Mouse (Mus musculus): ENCODE measurements at regions not wholly inside any gene's neighbourhood (a gene's known extent, or its start where the extent isn't known, plus 50 kb on each side); places are given as distances from the start of the nearest gene placed in this dataset.

- peak in 1 of 2 experiments; percentile 27 for DNase-seq (ENCODE audit: extremely low spot score in 1 of 2, low spot score in 2 of 2)
- intact Hi-C loops (cut with DNase I): no loop called here
Measured at GRCm38 (mm10) chr17:4186802-4187201, 490.7 kb upstream of the Nox3 start.

- intact Hi-C loops (cut with DNase I): no loop called here
- no peak for DNase-seq (ENCODE audit: extremely low spot score in 1 of 2, low spot score in 2 of 2)
Measured at GRCm38 (mm10) chr17:4187606-4188005, 491.5 kb upstream of the Nox3 start.

GRCm38 (mm10) chr17:4196793-4197448 lies 500.9 kb upstream of the Nox3 start:
- intact Hi-C loops (cut with DNase I): no loop called here
- DNase-seq (ENCODE audit: extremely low spot score in 1 of 2, low spot score in 2 of 2): no peak

- DNase-seq (ENCODE audit: extremely low spot score in 1 of 2, low spot score in 2 of 2): no peak
- intact Hi-C loops (cut with DNase I): no loop called here
Measured at GRCm38 (mm10) chr17:4198001-4198400, 501.9 kb upstream of the Nox3 start.

- intact Hi-C loops (cut with DNase I): no loop called here
- DNase-seq (ENCODE audit: extremely low spot score in 1 of 2, low spot score in 2 of 2): peak in 1 of 2 experiments; percentile 45
Measured at GRCm38 (mm10) chr17:4199698-4200153, 503.7 kb upstream of the Nox3 start.

DNA sequence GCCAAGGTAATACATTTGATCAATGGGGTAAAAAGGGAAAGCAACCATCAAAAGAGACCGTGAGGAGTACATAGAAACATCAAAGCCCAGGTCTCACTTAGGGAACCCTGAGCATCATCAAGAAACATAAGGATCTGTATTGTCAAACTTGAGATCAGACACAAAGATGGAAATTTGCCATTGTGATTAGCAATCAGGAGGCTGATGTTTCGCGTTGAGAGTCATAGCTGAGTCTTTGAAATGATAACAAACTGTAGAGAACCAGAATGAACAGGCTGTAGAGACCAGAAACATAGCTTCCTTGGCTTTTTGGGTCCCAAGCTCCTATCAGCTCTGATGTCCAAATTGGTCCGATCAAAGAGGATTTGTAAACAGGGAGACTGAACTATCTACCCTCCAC lies 505.2 kb upstream of the Nox3 start:
- intact Hi-C loops (cut with DNase I): no loop called here

DNA sequence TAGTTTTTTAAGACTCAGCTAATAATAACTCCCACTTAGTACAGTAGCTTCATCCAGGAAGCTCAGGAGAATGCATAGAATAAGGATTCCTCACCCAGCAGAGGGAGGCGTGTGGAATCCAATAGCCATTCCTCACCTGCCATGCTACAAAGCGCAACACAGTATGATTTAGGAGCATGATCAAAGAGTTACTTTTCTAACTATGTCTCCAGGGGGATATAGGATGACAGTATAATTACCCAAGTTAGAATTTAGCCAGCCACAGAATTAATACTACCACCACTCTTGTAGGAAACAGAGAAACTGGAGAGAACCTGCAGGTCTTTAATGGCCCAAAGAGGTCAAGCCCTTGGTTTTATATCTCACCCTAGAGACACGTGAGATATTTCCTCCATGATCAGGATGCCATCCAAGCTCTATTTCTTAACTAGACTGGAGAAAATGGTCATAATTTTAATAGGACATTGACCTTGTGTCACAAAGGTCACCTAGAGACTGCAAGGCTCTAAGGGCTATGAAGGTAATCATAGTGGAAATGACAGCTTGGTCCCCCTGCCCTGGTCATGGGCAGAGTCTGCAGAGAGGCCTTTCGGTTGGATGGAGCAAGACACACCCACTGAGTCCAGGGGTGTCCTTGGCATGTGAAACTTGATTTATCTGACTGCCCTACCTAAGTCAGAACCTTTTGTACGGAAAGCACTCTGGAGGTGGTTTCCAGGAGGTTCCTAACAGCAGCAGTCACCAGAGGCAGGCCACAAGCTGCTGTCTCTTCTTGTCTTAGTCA lies 512.3 kb upstream of the Nox3 start:
- no peak for DNase-seq (ENCODE audit: extremely low spot score in 1 of 2, low spot score in 2 of 2)
- intact Hi-C loops (cut with DNase I): no loop called here

More for the DNA sequence above, 505.2 kb upstream of the Nox3 start:
- DNase-seq (ENCODE audit: extremely low spot score in 1 of 2, low spot score in 2 of 2): no peak

GRCm38 (mm10) chr17:4209650-4210049 lies 513.6 kb upstream of the Nox3 start:
- DNase-seq (ENCODE audit: extremely low spot score in 1 of 2, low spot score in 2 of 2): no peak
- intact Hi-C loops (cut with DNase I): no loop called here

DNA sequence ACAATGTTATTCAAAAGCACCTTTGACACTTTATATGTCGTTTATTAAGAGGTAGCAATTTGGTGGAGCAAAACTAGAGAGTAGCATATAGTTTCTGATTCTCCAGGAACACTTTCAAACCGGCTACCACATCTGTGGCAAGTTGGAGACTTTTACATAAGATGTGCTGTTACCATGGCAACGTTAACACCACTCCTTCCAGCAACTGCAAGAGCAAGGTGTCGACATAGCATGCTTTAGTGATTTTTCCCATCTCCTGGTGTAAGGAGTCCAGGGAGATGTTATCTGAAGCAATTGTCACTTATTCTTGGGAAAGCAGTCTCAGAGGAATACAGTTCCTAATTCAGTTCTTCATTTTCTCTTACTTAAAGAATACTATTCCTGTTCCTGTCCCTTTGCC lies 516.5 kb upstream of the Nox3 start:
- peak in 1 of 2 experiments; percentile 12 for DNase-seq (ENCODE audit: extremely low spot score in 1 of 2, low spot score in 2 of 2)
- intact Hi-C loops (cut with DNase I): no loop called here

- intact Hi-C loops (cut with DNase I): no loop called here
- no peak for DNase-seq (ENCODE audit: extremely low spot score in 1 of 2, low spot score in 2 of 2)
Measured at GRCm38 (mm10) chr17:4214970-4215369, 518.9 kb upstream of the Nox3 start.

- intact Hi-C loops (cut with DNase I): no loop called here
- no peak for DNase-seq (ENCODE audit: extremely low spot score in 1 of 2, low spot score in 2 of 2)
Measured at GRCm38 (mm10) chr17:4216203-4216602, 520.1 kb upstream of the Nox3 start.

- DNase-seq (ENCODE audit: extremely low spot score in 1 of 2, low spot score in 2 of 2): no peak
Measured at GRCm38 (mm10) chr17:4216750-4217149, 520.7 kb upstream of the Nox3 start.

DNA sequence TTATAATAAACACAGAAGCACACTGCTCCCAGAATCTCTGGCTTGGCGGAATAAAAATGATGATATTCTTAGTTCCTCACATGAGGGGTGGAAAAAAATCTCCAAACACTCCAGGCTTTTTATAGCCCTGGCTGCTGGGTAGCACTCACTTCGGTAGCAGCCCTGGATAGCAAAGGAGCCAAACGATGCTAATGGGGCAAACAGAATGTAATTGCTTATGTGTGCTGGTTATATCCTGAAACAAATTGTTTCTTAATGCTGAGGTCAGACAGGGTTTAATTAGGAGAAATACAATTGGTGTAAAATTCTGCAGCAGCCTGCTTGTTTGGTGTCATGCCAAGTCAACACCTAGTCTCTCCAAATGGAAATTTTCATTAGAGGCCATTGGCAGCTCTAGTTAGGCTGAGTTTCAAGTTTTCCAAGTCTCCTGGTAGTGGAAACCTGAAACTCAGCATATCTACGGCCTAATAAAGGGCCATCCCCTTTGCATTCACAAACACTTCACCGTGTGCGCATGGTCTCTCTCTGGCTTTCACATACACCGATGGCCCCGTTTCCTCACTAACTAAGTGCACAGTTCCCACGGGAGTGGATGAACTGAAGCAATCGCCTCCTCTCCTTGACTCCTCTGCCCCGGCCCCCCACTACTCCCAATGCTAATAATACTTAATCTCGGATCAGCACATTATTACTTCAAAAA lies 524.8 kb upstream of the Nox3 start:
- intact Hi-C loops (cut with DNase I): no loop called here
- peak in 1 of 2 experiments; percentile 35 for DNase-seq (ENCODE audit: extremely low spot score in 1 of 2, low spot score in 2 of 2)

More at GRCm38 (mm10) chr17:4216750-4217149, 520.7 kb upstream of the Nox3 start:
- intact Hi-C loops (cut with DNase I): no loop called here

DNA sequence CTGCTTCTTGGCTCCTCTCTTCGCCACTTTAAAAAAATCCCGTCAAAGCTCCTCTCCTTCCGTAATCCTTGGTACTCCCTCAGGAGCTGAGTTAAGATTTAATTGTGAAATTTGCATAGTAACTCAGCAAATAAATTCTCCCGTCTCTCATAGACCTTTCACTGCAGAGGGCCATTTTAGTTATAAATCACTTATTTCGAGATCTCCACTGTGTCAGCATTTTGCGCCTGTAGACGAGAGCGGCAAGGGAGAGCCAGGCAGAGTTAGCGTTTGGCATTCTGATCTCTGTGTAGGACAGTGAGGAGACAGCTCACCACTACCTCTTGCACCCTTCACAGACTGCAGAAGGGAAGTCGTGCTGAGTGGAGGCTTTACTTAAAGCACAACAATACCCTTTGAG lies 531.8 kb upstream of the Nox3 start:
- intact Hi-C loops (cut with DNase I): no loop called here
- no peak for DNase-seq (ENCODE audit: extremely low spot score in 1 of 2, low spot score in 2 of 2)

- intact Hi-C loops (cut with DNase I): no loop called here
- no peak for DNase-seq (ENCODE audit: extremely low spot score in 1 of 2, low spot score in 2 of 2)
Measured at GRCm38 (mm10) chr17:4229969-4230368, 533.9 kb upstream of the Nox3 start.

GRCm38 (mm10) chr17:4250476-4250875 lies 554.4 kb upstream of the Nox3 start:
- DNase-seq (ENCODE audit: extremely low spot score in 1 of 2, low spot score in 2 of 2): no peak
- intact Hi-C loops (cut with DNase I): no loop called here

GRCm38 (mm10) chr17:4265471-4265870 lies 569.4 kb upstream of the Nox3 start:
- no peak for DNase-seq (ENCODE audit: extremely low spot score in 1 of 2, low spot score in 2 of 2)
- intact Hi-C loops (cut with DNase I): no loop called here

- intact Hi-C loops (cut with DNase I): no loop called here
- DNase-seq (ENCODE audit: extremely low spot score in 1 of 2, low spot score in 2 of 2): no peak
Measured at GRCm38 (mm10) chr17:4265946-4266345, 569.9 kb upstream of the Nox3 start.

- no peak for DNase-seq (ENCODE audit: extremely low spot score in 1 of 2, low spot score in 2 of 2)
- intact Hi-C loops (cut with DNase I): no loop called here
Measured at GRCm38 (mm10) chr17:4266487-4266886, 570.4 kb upstream of the Nox3 start.

- no peak for DNase-seq (ENCODE audit: extremely low spot score in 1 of 2, low spot score in 2 of 2)
- intact Hi-C loops (cut with DNase I): no loop called here
Measured at GRCm38 (mm10) chr17:4268380-4268779, 572.3 kb upstream of the Nox3 start.
